Comparison of ENCODE assay signal across 30 mouse cellular contexts in genomic region chr9:115778862-115779261, GRCm38 (mm10).
DNase-seq lines count a peak whose midpoint lies in the region; ATAC-seq and TF ChIP-seq lines count a peak whose summit lies in the region.
"Had no signal": no experiment of that assay in that cellular context is flagged by ENCODE, and none has a peak within 500 bp of the region (broad histone marks: within the 10 kb centered on the region; RNA-seq: fewer than 3 reads in every experiment).

No protein-coding gene starts in this region.

- H3K4me2 ChIP-seq in embryonic facial prominence, embryonic 14.5 days (ENCODE audit: low read depth, low read length) = no peak overlapping the region
- H3K4me2 ChIP-seq in heart, embryonic 13.5 days = no peak overlapping the region
- no peak overlapping the region for H3K4me2 ChIP-seq in kidney, postnatal 0 days (ENCODE audit: low read length)
- H3K4me2 ChIP-seq in neural tube, embryonic 13.5 days = no peak overlapping the region
- no peak overlapping the region for H3K4me2 ChIP-seq in neural tube, embryonic 15.5 days
- H3K4me2 ChIP-seq: embryonic facial prominence, embryonic 15.5 days; forebrain, embryonic 12.5 days; hindbrain, embryonic 15.5 days; limb, embryonic 12.5 days; liver, embryonic 15.5 days; lung, embryonic 15.5 days; midbrain, embryonic 12.5 days had no signal

- H3K27ac ChIP-seq in embryonic facial prominence, embryonic 14.5 days (replicated peaks; ENCODE audit: low read depth, low read length) = no peak overlapping the region
- no peak overlapping the region for H3K27ac ChIP-seq in embryonic facial prominence, embryonic 10.5 days (replicated peaks)
- peak overlapping the region; percentile 54; the same call in 1 of the 2 replicates for H3K27ac ChIP-seq in heart, embryonic 13.5 days (replicated peaks)
- no peak overlapping the region for H3K27ac ChIP-seq in kidney, postnatal 0 days
- 0 out of 2 replicates have a peak overlapping the region, but pooled peaks have one; percentile 9 for H3K27ac ChIP-seq in neural tube, embryonic 13.5 days (replicated peaks)
- no peak overlapping the region for H3K27ac ChIP-seq in neural tube, embryonic 15.5 days (replicated peaks)
- H3K27ac ChIP-seq: embryonic facial prominence, embryonic 15.5 days; forebrain, embryonic 12.5 days; hindbrain, embryonic 10.5 days; hindbrain, embryonic 15.5 days; layer of hippocampus, adult 2 months; left cerebral cortex, adult 2 months; limb, embryonic 12.5 days; liver, embryonic 15.5 days; lung, embryonic 15.5 days; midbrain, embryonic 12.5 days had no signal

- no peak overlapping the region for H3K4me3 ChIP-seq in embryonic facial prominence, embryonic 14.5 days (ENCODE audit: low read depth, low read length)
- H3K4me3 ChIP-seq in embryonic facial prominence, embryonic 10.5 days = no peak overlapping the region
- no peak overlapping the region for H3K4me3 ChIP-seq in heart, embryonic 13.5 days
- H3K4me3 ChIP-seq in kidney, postnatal 0 days (replicated peaks; ENCODE audit: low read depth, low read length) = no peak overlapping the region
- no peak overlapping the region for H3K4me3 ChIP-seq in neural tube, embryonic 13.5 days
- H3K4me3 ChIP-seq in neural tube, embryonic 15.5 days (replicated peaks) = no peak overlapping the region
- H3K4me3 ChIP-seq: embryonic facial prominence, embryonic 15.5 days; forebrain, embryonic 12.5 days; hindbrain, embryonic 10.5 days; hindbrain, embryonic 15.5 days; layer of hippocampus, adult 2 months; left cerebral cortex, adult 2 months; limb, embryonic 12.5 days; liver, embryonic 15.5 days; lung, embryonic 15.5 days; midbrain, embryonic 12.5 days had no signal

- no peaks in the 10 kb centered on the region for H3K4me1 ChIP-seq in embryonic facial prominence, embryonic 14.5 days (ENCODE audit: control insufficient read depth, insufficient read depth, low read length)
- H3K4me1 ChIP-seq in embryonic facial prominence, embryonic 10.5 days = peaks cover 4% of the 10 kb centered on the region; the same call in 1 of the 2 replicates
- H3K4me1 ChIP-seq in heart, embryonic 13.5 days = peaks cover 13% of the 10 kb centered on the region; the same call in 1 of the 2 replicates
- no peaks in the 10 kb centered on the region for H3K4me1 ChIP-seq in kidney, postnatal 0 days (replicated peaks; ENCODE audit: insufficient read depth, low read length)
- peaks cover 23% of the 10 kb centered on the region for H3K4me1 ChIP-seq in neural tube, embryonic 13.5 days (replicated peaks)
- peaks cover 23% of the 10 kb centered on the region for H3K4me1 ChIP-seq in neural tube, embryonic 15.5 days
- H3K4me1 ChIP-seq: embryonic facial prominence, embryonic 15.5 days; hindbrain, embryonic 10.5 days; limb, embryonic 12.5 days; liver, embryonic 15.5 days; lung, embryonic 15.5 days; midbrain, embryonic 12.5 days had no signal

- no peak for ATAC-seq in embryonic facial prominence, embryonic 14.5 days (ENCODE audit: low read depth)
- ATAC-seq in heart, embryonic 13.5 days (ENCODE audit: extremely low read depth, insufficient number of reproducible peaks, low FRiP score, low TSS enrichment) = no peak
- no peak for ATAC-seq in kidney, postnatal 0 days (replicated peaks; ENCODE audit: low FRiP score, low read depth)
- peak; percentile 32; the same call in 1 of the 2 replicates for ATAC-seq in neural tube, embryonic 13.5 days (ENCODE audit: low read depth)
- ATAC-seq in neural tube, embryonic 15.5 days (ENCODE audit: low FRiP score) = no peak
- ATAC-seq: activated CD4-positive, CD25-positive, alpha-beta regulatory T cell, adult 4 months; forebrain, postnatal 0 days; inflammation-experienced regulatory T-cells, adult 6 months had no signal

- H3K9me3 ChIP-seq in embryonic facial prominence, embryonic 14.5 days (ENCODE audit: control insufficient read depth, low read length) = 0 out of 2 replicates have a peak, but pooled peaks cover 7% of the 10 kb centered on the region
- H3K9me3 ChIP-seq in embryonic facial prominence, embryonic 10.5 days = peaks cover 5% of the 10 kb centered on the region; the same call in 1 of the 2 replicates
- peaks cover 8% of the 10 kb centered on the region; the same call in 1 of the 2 replicates for H3K9me3 ChIP-seq in heart, embryonic 13.5 days
- 0 out of 2 replicates have a peak, but pooled peaks cover 3% of the 10 kb centered on the region for H3K9me3 ChIP-seq in kidney, postnatal 0 days (replicated peaks; ENCODE audit: low read length)
- peaks cover 11% of the 10 kb centered on the region; the same call in 1 of the 2 replicates for H3K9me3 ChIP-seq in neural tube, embryonic 13.5 days
- peaks cover 4% of the 10 kb centered on the region; the same call in 1 of the 2 replicates for H3K9me3 ChIP-seq in neural tube, embryonic 15.5 days (replicated peaks)
- H3K9me3 ChIP-seq: embryonic facial prominence, embryonic 15.5 days; forebrain, embryonic 12.5 days; hindbrain, embryonic 15.5 days; limb, embryonic 12.5 days; liver, embryonic 15.5 days; lung, embryonic 15.5 days had no signal

- intact Hi-C loops in heart, postnatal 25 days (cut with DNase I) = no loop called here

- peak; percentile 22 for DNase-seq in embryonic facial prominence, embryonic 14.5 days (ENCODE audit: low spot score)
- no peak for DNase-seq in embryonic facial prominence, embryonic 10.5 days (ENCODE audit: low spot score)
- no peak for DNase-seq in heart, postnatal 25 days (ENCODE audit: low spot score)
- DNase-seq in kidney, postnatal 0 days (ENCODE audit: low spot score) = peak; percentile 58
- no peak for DNase-seq in kidney, adult 9 months
- DNase-seq: adrenal gland, adult 2 months; adrenal gland, postnatal 36 days; cerebellum, adult 18-20 months; cerebellum, postnatal 10 days; forebrain, postnatal 0 days; kidney, adult 11 months; retina, postnatal 1 day; right cerebral cortex, postnatal 14 days; thymus, postnatal 14 days had no signal

- no peaks in the 10 kb centered on the region for H3K27me3 ChIP-seq in embryonic facial prominence, embryonic 14.5 days (replicated peaks; ENCODE audit: control insufficient read depth, insufficient read depth, low read length)
- H3K27me3 ChIP-seq in embryonic facial prominence, embryonic 10.5 days (replicated peaks; ENCODE audit: low read depth, poor library complexity, severe bottlenecking) = no peaks in the 10 kb centered on the region
- H3K27me3 ChIP-seq in heart, embryonic 13.5 days (replicated peaks) = no peaks in the 10 kb centered on the region
- no peaks in the 10 kb centered on the region for H3K27me3 ChIP-seq in kidney, postnatal 0 days (ENCODE audit: insufficient read depth, low read length)
- H3K27me3 ChIP-seq in neural tube, embryonic 13.5 days = no peaks in the 10 kb centered on the region
- no peaks in the 10 kb centered on the region for H3K27me3 ChIP-seq in neural tube, embryonic 15.5 days (replicated peaks)
- H3K27me3 ChIP-seq: CH12.LX; embryonic facial prominence, embryonic 15.5 days; hindbrain, embryonic 15.5 days; limb, embryonic 12.5 days; liver, embryonic 15.5 days; lung, embryonic 15.5 days; midbrain, embryonic 12.5 days had no signal

- TF ChIP-seq CTCF in kidney, postnatal 0 days (IDR thresholded peaks at IDR 0.05; ENCODE audit: low read depth) = no peak

- no peaks in the 10 kb centered on the region for H3K36me3 ChIP-seq in embryonic facial prominence, embryonic 14.5 days (ENCODE audit: control insufficient read depth, insufficient read depth, low read length)
- H3K36me3 ChIP-seq in embryonic facial prominence, embryonic 10.5 days (replicated peaks) = no peaks in the 10 kb centered on the region
- H3K36me3 ChIP-seq in heart, embryonic 13.5 days = no peaks in the 10 kb centered on the region
- H3K36me3 ChIP-seq in kidney, postnatal 0 days (ENCODE audit: insufficient read depth, low read length) = no peaks in the 10 kb centered on the region
- H3K36me3 ChIP-seq in neural tube, embryonic 13.5 days = no peaks in the 10 kb centered on the region
- H3K36me3 ChIP-seq in neural tube, embryonic 15.5 days = no peaks in the 10 kb centered on the region
- H3K36me3 ChIP-seq: embryonic facial prominence, embryonic 15.5 days; forebrain, embryonic 12.5 days; hindbrain, embryonic 10.5 days; hindbrain, embryonic 15.5 days; limb, embryonic 12.5 days; liver, embryonic 15.5 days; lung, embryonic 15.5 days; midbrain, embryonic 12.5 days had no signal

- no peak overlapping the region for H3K9ac ChIP-seq in embryonic facial prominence, embryonic 14.5 days (ENCODE audit: low read depth, low read length)
- no peak overlapping the region for H3K9ac ChIP-seq in heart, embryonic 13.5 days
- no peak overlapping the region for H3K9ac ChIP-seq in kidney, postnatal 0 days (ENCODE audit: low read depth, low read length)
- H3K9ac ChIP-seq in neural tube, embryonic 13.5 days = no peak overlapping the region
- no peak overlapping the region for H3K9ac ChIP-seq in neural tube, embryonic 15.5 days (replicated peaks)
- H3K9ac ChIP-seq: embryonic facial prominence, embryonic 15.5 days; forebrain, embryonic 12.5 days; forebrain, postnatal 0 days; hindbrain, embryonic 15.5 days; limb, embryonic 12.5 days; liver, embryonic 15.5 days; lung, embryonic 15.5 days; midbrain, embryonic 12.5 days had no signal

- 65% methylated on average over 5 of the region's 5 CpGs for WGBS in embryonic facial prominence, embryonic 14.5 days
- 79% methylated on average over 5 of the region's 5 CpGs for WGBS in embryonic facial prominence, embryonic 10.5 days
- 21% methylated on average over 5 of the region's 5 CpGs for WGBS in heart, embryonic 13.5 days
- WGBS in kidney, postnatal 0 days = 8% methylated on average over 5 of the region's 5 CpGs
- WGBS in neural tube, embryonic 13.5 days = 56% methylated on average over 5 of the region's 5 CpGs
- 56% methylated on average over 5 of the region's 5 CpGs for WGBS in neural tube, embryonic 15.5 days

Comparison
In these comparisons a context has a peak if more than half of its experiments do, and no peak if none do; other contexts are left out.
1. DNase-seq: peak in embryonic facial prominence, embryonic 14.5 days (single experiment) and kidney, postnatal 0 days (single experiment); none in embryonic facial prominence, embryonic 10.5 days (single experiment), heart, postnatal 25 days (single experiment) and kidney, adult 9 months (single experiment).
2. H3K27ac ChIP-seq: peak in heart, embryonic 13.5 days (single experiment) and neural tube, embryonic 13.5 days (single experiment); none in embryonic facial prominence, embryonic 14.5 days (single experiment), embryonic facial prominence, embryonic 10.5 days (single experiment), kidney, postnatal 0 days (single experiment) and neural tube, embryonic 15.5 days (single experiment).